Mouse (Mus musculus): ENCODE data around the gene 1700122O11Rik. TPM values are rescaled to one million over a fixed set of nuclear protein-coding genes. Genes with fewer than 3 reads are reported as not detected.

The 1700122O11Rik gene
- polyA plus RNA-seq, 1 experiment from 2014 or later: not detected

DNA sequence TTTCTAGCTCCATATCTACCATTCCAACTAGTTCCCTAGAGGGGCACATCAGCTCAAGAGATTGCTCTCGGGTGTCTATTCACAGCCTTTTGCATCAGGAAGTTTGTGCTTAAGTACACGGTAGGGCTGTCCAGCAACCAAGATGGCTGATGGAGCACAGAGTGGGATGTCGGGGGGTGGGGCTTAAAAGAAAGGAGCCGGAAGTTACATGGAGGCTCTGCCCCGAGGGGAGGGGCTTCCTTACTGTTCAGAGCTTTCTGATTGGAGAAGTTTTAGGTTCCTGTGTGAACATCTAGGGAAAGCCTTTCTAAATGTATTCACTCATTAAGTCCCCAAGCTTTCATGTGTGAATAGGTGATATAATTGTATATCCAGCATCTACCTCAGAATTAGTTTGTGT is 21.5 kb downstream of the 1700122O11Rik start:
- Histone ChIP-seq H3K4me2 (ENCODE audit: low read length) (no peak overlapping the region), H3K4me3 (ENCODE audit: low read depth, low read length) (no peak overlapping the region), H3K4me1 (replicated peaks; ENCODE audit: control insufficient read depth, insufficient read depth, low read length) (peaks cover 13% of the 10 kb centered on the region), H3K36me3 (ENCODE audit: control insufficient read depth, insufficient read depth, low read length) (no peaks in the 10 kb centered on the region), H3K27ac (ENCODE audit: low read depth) (no peak overlapping the region), H3K9ac (ENCODE audit: low read length) (no peak overlapping the region), H3K9me3 (ENCODE audit: control insufficient read depth, low read length) (no peaks in the 10 kb centered on the region), H3K27me3 (replicated peaks; ENCODE audit: control insufficient read depth, insufficient read depth, low read length) (no peaks in the 10 kb centered on the region)
- 76% methylated on average over 5 of the region's 5 CpGs for WGBS
- DNase-seq (ENCODE audit: low spot score) (no peak), ATAC-seq (replicated peaks; ENCODE audit: low FRiP score, low TSS enrichment, low read depth) (no peak)

DNA sequence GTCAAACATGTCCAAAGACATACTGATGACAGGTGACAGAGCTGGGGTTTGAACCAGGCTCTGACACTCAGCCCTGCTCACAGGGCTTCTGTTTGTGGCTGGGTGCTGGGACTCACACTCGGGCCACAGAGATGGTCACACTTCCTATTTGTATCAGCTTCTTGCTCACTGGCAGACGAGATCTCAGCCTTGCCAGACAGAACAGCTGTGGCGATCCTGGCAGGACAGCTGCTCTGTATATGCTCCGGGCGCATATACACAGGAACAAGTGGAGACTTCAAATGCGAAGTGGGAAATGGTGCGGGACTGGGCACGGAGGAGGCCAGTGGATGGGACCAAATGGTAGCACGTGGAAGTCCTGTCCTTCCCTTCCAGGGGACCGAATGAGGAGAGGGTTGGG is 25.5 kb downstream of the 1700122O11Rik start:
- H3K4me2 ChIP-seq (ENCODE audit: low read length): no peak overlapping the region

DNA sequence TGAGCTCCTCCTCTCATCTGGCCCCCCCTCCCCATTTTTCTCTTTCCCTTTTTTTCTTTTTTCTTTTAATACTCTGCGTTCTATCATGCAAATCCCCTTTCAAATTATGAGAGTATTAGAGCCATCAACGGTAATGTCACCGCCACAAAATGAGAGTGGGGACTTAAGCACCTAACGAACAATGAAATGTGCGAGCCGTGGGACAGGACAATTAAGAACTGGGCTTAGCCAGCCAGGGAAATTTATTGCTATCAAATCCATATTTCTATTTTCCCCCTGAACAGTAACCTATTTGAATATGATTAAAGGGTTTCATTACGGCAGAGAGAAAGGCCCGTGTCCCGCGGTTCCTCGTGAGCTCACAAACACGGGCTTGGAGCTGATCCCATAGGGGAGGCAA is 27.0 kb downstream of the 1700122O11Rik start:
- Histone ChIP-seq H3K4me3 (ENCODE audit: low read depth, low read length) (no peak overlapping the region), H3K36me3 (ENCODE audit: control insufficient read depth, insufficient read depth, low read length) (no peaks in the 10 kb centered on the region), H3K4me1 (replicated peaks; ENCODE audit: control insufficient read depth, insufficient read depth, low read length) (peaks cover 18% of the 10 kb centered on the region), H3K4me2 (ENCODE audit: low read length) (no peak overlapping the region), H3K27me3 (replicated peaks; ENCODE audit: control insufficient read depth, insufficient read depth, low read length) (no peaks in the 10 kb centered on the region), H3K27ac (ENCODE audit: low read depth) (no peak overlapping the region), H3K9me3 (ENCODE audit: control insufficient read depth, low read length) (no peaks in the 10 kb centered on the region), H3K9ac (ENCODE audit: low read length) (no peak overlapping the region)
- 89% methylated on average over 12 of the region's 12 CpGs for WGBS
- ATAC-seq (replicated peaks; ENCODE audit: low FRiP score, low TSS enrichment, low read depth) (no peak), DNase-seq (ENCODE audit: low spot score) (no peak)

More for the DNA sequence above, 25.5 kb downstream of the 1700122O11Rik start:
- DNase-seq (ENCODE audit: low spot score) (no peak), ATAC-seq (replicated peaks; ENCODE audit: low FRiP score, low TSS enrichment, low read depth) (no peak)
- Histone ChIP-seq H3K27me3 (replicated peaks; ENCODE audit: control insufficient read depth, insufficient read depth, low read length) (no peaks in the 10 kb centered on the region), H3K9me3 (ENCODE audit: control insufficient read depth, low read length) (no peaks in the 10 kb centered on the region), H3K4me3 (ENCODE audit: low read depth, low read length) (no peak overlapping the region), H3K27ac (ENCODE audit: low read depth) (no peak overlapping the region), H3K4me1 (replicated peaks; ENCODE audit: control insufficient read depth, insufficient read depth, low read length) (peaks cover 15% of the 10 kb centered on the region), H3K9ac (ENCODE audit: low read length) (no peak overlapping the region), H3K36me3 (ENCODE audit: control insufficient read depth, insufficient read depth, low read length) (no peaks in the 10 kb centered on the region)
- 43% methylated on average over 10 of the region's 10 CpGs for WGBS

DNA sequence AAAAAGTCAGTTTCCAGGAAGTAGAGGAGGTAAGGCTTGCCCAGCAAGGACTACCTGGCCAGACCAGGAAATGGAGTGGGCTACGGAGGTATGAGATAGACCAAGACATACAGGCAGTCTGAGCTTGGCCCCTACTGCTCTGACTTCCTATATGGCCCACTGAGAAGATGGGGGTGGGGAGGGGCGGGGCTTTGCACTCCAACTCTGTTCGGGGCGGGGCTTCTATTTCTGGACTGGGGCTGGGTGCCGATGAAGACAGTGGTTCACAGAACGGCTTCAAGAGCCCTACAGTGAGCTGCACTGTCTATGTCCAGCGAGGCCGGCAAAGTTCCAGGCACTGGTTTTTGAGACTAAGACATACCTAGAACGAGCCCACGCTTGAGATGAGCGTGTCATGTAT is 27.8 kb downstream of the 1700122O11Rik start:
- Histone ChIP-seq H3K9ac (ENCODE audit: low read length) (no peak overlapping the region), H3K9me3 (ENCODE audit: control insufficient read depth, low read length) (no peaks in the 10 kb centered on the region), H3K4me1 (replicated peaks; ENCODE audit: control insufficient read depth, insufficient read depth, low read length) (peaks cover 23% of the 10 kb centered on the region), H3K27ac (ENCODE audit: low read depth) (no peak overlapping the region), H3K4me3 (ENCODE audit: low read depth, low read length) (no peak overlapping the region), H3K36me3 (ENCODE audit: control insufficient read depth, insufficient read depth, low read length) (no peaks in the 10 kb centered on the region), H3K4me2 (ENCODE audit: low read length) (no peak overlapping the region), H3K27me3 (replicated peaks; ENCODE audit: control insufficient read depth, insufficient read depth, low read length) (no peaks in the 10 kb centered on the region)
- no peak for DNase-seq (ENCODE audit: low spot score)
- 78% methylated on average over 11 of the region's 11 CpGs for WGBS
- ATAC-seq (replicated peaks; ENCODE audit: low FRiP score, low TSS enrichment, low read depth): no peak

DNA sequence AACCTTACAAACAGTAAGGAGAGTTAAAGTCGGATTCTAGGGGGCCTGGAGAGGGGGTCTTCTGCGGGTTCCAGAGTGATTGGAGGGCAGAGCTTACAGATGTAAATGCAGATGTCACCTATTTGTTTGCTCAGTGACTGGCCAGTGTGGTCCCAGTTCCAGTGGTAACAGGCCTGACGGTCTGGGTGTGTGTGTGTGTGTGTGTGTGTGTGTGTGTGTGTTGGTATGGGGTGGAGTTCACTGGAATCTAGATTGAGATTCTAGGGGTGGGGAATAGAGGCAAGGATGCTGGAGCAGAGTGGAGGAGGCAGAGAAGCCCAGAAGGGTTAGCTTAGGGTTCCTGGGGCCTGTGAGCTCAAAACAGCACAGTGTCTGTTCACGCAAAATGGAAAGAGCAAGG is 32.3 kb downstream of the 1700122O11Rik start:
- no peak overlapping the region for H3K4me2 ChIP-seq (ENCODE audit: low read length)
- no peak overlapping the region for H3K9ac ChIP-seq (ENCODE audit: low read length)
- DNase-seq (ENCODE audit: low spot score) (no peak), ATAC-seq (replicated peaks; ENCODE audit: low FRiP score, low TSS enrichment, low read depth) (no peak)
- WGBS: 52% methylated on average over 4 of the region's 4 CpGs
- peaks cover 39% of the 10 kb centered on the region for H3K4me1 ChIP-seq (replicated peaks; ENCODE audit: control insufficient read depth, insufficient read depth, low read length)
- peak overlapping the region; percentile 57; the same call in 1 of the 2 replicates for H3K27ac ChIP-seq (ENCODE audit: low read depth)
- H3K36me3 ChIP-seq (ENCODE audit: control insufficient read depth, insufficient read depth, low read length): no peaks in the 10 kb centered on the region
- no peaks in the 10 kb centered on the region for H3K9me3 ChIP-seq (ENCODE audit: control insufficient read depth, low read length)
- no peak overlapping the region for H3K4me3 ChIP-seq (ENCODE audit: low read depth, low read length)
- H3K27me3 ChIP-seq (replicated peaks; ENCODE audit: control insufficient read depth, insufficient read depth, low read length): no peaks in the 10 kb centered on the region

DNA sequence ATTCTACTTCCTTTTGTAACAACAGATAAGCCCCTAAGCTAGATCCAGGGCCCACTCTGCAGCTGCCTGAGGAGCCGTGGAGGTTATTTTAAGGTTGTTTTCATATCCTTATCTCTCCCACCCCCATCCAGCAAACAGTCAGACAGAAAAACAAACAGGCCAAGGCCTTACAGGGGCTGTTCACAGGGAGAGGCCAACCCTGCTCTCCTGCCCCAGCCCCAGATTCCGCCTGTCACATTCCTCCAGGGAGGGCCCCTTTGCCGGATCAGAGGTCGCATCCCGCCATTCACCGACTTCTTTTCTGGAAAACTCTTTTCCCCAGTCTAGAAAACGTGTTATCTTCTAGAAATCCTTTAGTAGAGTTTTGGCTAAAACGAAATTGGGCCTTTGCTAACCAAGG is 33.0 kb downstream of the 1700122O11Rik start:
- Histone ChIP-seq H3K36me3 (ENCODE audit: control insufficient read depth, insufficient read depth, low read length) (no peaks in the 10 kb centered on the region), H3K4me2 (ENCODE audit: low read length) (no peak overlapping the region), H3K9me3 (ENCODE audit: control insufficient read depth, low read length) (no peaks in the 10 kb centered on the region), H3K4me1 (replicated peaks; ENCODE audit: control insufficient read depth, insufficient read depth, low read length) (peaks cover 43% of the 10 kb centered on the region), H3K27ac (ENCODE audit: low read depth) (peak overlapping the region; percentile 68), H3K27me3 (replicated peaks; ENCODE audit: control insufficient read depth, insufficient read depth, low read length) (no peaks in the 10 kb centered on the region), H3K9ac (ENCODE audit: low read length) (no peak overlapping the region), H3K4me3 (ENCODE audit: low read depth, low read length) (no peak overlapping the region)
- 20% methylated on average over 8 of the region's 8 CpGs for WGBS
- DNase-seq (ENCODE audit: low spot score) (peak; percentile 68), ATAC-seq (replicated peaks; ENCODE audit: low FRiP score, low TSS enrichment, low read depth) (peak; percentile 61; the same call in 1 of the 2 replicates)

DNA sequence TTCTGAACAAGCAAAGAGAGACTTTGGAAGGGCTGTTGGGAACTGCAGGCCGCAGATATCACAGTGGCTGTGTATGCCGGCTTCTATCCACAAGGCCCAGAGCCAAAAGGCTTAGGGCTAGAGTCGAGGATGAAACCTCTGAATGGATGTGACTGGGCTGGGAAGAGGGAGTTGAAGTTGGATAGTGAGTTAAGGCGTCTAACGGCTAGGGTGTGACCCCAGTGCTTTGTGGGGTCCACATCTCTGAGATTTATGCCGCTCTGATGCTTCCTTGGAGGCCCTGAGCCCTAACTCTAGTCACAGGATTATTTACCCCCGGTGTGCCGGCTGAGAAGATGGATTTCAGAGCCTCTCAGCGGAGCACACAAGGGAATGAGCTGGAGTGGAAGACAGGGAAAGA is 33.5 kb downstream of the 1700122O11Rik start:
- H3K27me3 ChIP-seq (replicated peaks; ENCODE audit: control insufficient read depth, insufficient read depth, low read length): no peaks in the 10 kb centered on the region
- H3K4me1 ChIP-seq (replicated peaks; ENCODE audit: control insufficient read depth, insufficient read depth, low read length): peaks cover 45% of the 10 kb centered on the region
- H3K27ac ChIP-seq (ENCODE audit: low read depth): peak overlapping the region; percentile 68
- H3K4me3 ChIP-seq (ENCODE audit: low read depth, low read length): no peak overlapping the region
- ATAC-seq (replicated peaks; ENCODE audit: low FRiP score, low TSS enrichment, low read depth) (no peak), DNase-seq (ENCODE audit: low spot score) (no peak)
- 32% methylated on average over 9 of the region's 9 CpGs for WGBS
- no peaks in the 10 kb centered on the region for H3K9me3 ChIP-seq (ENCODE audit: control insufficient read depth, low read length)
- no peaks in the 10 kb centered on the region for H3K36me3 ChIP-seq (ENCODE audit: control insufficient read depth, insufficient read depth, low read length)
- no peak overlapping the region for H3K9ac ChIP-seq (ENCODE audit: low read length)
- no peak overlapping the region for H3K4me2 ChIP-seq (ENCODE audit: low read length)

DNA sequence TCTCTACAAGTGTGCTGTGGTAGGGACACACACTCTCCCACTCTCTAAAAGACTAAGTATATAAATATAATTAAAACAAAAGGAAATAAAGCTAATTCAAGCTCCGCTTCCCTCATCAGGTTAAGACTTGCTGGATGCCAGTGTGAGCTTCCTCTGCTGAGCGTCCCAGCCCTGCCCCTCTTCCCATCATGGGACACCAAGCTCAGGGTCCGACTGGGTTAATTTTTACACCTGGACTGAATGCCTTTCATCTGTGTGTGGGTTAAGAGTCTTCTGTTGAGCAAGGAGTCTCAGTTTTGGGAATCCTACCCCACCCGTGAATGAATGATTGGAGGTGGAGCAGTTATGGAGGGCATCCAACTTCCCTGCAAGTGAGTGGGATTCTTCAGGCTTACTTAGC is 35.6 kb downstream of the 1700122O11Rik start:
- Histone ChIP-seq H3K27me3 (replicated peaks; ENCODE audit: control insufficient read depth, insufficient read depth, low read length) (no peaks in the 10 kb centered on the region), H3K9me3 (ENCODE audit: control insufficient read depth, low read length) (no peaks in the 10 kb centered on the region), H3K4me1 (replicated peaks; ENCODE audit: control insufficient read depth, insufficient read depth, low read length) (peaks cover 40% of the 10 kb centered on the region), H3K4me3 (ENCODE audit: low read depth, low read length) (peak overlapping the region; percentile 27), H3K36me3 (ENCODE audit: control insufficient read depth, insufficient read depth, low read length) (no peaks in the 10 kb centered on the region), H3K27ac (ENCODE audit: low read depth) (peak overlapping the region; percentile 87), H3K9ac (ENCODE audit: low read length) (peak overlapping the region; percentile 39), H3K4me2 (ENCODE audit: low read length) (peak overlapping the region; percentile 57)
- 65% methylated on average over 4 of the region's 4 CpGs for WGBS
- DNase-seq (ENCODE audit: low spot score) (no peak), ATAC-seq (replicated peaks; ENCODE audit: low FRiP score, low TSS enrichment, low read depth) (no peak)

DNA sequence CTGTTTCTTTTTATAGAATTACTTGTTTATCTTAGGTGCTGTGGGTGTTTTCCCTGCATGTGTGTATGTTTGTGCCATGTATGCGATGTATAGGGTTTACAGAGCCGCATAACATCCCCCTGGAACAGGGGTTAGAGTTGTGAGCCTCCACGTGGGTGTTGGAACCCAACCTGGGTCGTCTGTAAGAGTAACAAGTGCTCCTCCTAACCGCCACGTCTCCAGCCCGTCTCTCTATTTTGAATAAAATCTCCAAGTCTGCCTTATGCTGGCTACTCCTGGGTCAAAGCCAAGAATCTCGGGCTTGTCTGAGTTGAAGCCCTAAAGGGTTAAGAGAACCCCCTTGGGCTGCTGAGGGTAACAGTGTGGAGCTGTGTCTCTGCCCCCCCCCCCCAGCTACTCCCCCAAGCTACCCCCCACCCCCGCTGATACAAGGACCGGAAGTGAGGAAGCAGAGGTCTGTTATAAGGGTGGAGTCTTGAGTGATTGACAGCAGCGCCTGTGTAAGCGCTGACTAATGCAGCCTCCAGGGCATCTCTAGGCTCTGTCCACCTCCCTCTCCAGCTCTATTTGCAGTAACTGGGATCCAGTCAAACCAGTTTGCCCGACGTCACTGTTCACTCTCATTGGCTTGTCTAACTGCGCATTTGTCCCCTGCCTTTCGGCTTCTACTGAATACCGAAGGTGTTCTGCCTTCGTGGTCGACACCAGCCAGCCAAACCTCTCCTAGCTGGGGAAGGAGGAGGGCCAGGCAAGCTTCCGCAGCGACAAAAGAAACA is 36.3 kb downstream of the 1700122O11Rik start:
- Histone ChIP-seq H3K4me3 (ENCODE audit: low read depth, low read length) (peak overlapping the region; percentile 27), H3K27me3 (replicated peaks; ENCODE audit: control insufficient read depth, insufficient read depth, low read length) (no peaks in the 10 kb centered on the region), H3K9ac (ENCODE audit: low read length) (peak overlapping the region; percentile 39), H3K9me3 (ENCODE audit: control insufficient read depth, low read length) (no peaks in the 10 kb centered on the region), H3K36me3 (ENCODE audit: control insufficient read depth, insufficient read depth, low read length) (no peaks in the 10 kb centered on the region), H3K4me2 (ENCODE audit: low read length) (peak overlapping the region; percentile 57), H3K27ac (ENCODE audit: low read depth) (peak overlapping the region; percentile 87), H3K4me1 (replicated peaks; ENCODE audit: control insufficient read depth, insufficient read depth, low read length) (peaks cover 40% of the 10 kb centered on the region)
- 5% methylated on average over 21 of the region's 21 CpGs for WGBS
- DNase-seq (ENCODE audit: low spot score) (peak; percentile 85), ATAC-seq (replicated peaks; ENCODE audit: low FRiP score, low TSS enrichment, low read depth) (peak; percentile 86)

Data from intestine, embryonic 14.5 days (tissue).